Mouse (Mus musculus): Measurements from ENCODE around the gene Gm21954.

The Gm21954 gene

DNA sequence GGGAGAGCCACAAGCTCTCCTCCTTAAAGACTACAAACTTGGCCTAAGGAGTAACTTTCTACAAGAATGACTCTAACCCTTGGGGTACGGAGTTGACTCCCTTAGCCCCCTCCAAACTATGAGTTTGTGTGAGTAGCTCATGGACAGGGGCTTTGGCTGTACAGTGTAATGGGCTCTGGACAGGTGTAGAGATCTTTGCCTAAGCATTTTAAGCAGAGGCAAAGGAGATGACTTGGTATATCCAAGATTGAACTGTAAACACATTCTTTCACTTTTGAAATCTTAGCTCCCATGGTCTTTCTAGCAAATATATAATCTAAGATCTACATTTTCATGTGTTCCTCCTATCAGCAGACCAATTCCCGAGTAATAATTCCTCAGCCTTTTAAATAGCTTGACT, at the start of gene Gm21954:
Gene Gm21954, minus strand, starts transcription at position 101 of the 400 bp plus-strand sequence.
- CTCF ChIA-PET: no interaction called here

DNA sequence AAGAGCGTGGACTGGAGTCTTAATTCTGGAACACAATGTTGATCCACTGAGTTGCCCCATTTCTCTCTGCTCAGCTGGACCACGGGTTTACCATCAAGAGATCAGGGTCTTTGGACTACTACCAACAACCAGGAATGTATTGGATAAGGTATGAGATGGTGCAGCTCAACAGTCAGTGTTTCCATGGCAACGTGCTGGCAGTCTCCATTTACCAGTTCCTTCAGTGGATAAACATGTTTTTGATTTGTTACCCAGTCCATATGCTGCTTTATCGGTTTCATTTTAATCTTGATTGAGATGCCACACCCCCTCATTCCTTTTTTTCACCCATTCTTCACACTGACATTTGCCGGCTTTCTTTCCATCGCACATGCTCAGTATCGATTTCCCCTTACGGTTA, 49.8 kb upstream of the Gm21954 start:
- CTCF ChIA-PET: no interaction called here

DNA sequence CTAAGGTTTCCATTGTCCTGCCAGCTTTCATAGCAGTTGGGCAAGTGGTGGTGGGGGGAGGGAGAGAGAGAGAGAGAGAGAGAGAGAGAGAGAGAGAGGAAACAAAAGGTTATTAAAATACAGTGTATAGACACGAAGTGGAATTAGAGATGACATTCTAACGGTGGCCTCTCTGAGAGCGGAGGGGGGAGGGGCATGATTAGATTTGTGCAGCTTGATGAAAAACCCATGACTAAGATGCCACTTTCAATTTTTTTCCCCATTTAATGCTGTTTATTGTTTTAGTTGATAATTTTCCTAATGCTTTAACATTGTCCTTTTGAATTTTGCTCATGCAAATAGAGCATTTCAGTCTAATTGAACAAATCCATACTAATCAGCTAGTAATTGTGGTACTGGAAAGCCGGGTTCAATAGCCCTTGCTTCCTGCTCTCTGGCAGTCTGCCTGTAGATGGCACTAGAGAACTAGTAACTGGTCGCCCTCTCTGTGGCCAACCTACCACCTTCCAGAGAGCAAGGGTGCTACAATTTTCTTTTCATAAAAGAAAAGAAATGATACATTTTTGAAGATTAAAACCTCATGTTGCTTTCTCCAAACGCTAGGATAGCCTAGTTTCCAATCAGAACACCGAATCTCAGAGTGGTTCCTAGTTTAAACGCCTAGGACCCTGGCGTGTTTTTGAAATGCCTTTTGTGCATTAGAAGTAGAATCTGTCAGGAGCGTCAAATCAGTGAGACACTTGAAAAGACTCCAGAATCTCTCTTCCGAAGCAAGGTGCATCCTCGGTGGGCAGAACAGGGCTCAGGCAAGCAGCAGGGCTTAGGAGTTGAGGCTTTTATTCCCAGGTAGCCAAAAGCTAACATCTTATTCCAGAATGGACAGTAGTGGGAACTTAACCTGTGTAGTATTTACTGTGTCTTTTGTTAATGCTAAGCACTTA, 48.5 kb upstream of the Gm21954 start:
- CTCF ChIA-PET: interaction anchor here (0.5 kb wide), 1 partner anchor 396 kb away, joined by 6 read pairs; no protein-coding TSS in a partner anchor

DNA sequence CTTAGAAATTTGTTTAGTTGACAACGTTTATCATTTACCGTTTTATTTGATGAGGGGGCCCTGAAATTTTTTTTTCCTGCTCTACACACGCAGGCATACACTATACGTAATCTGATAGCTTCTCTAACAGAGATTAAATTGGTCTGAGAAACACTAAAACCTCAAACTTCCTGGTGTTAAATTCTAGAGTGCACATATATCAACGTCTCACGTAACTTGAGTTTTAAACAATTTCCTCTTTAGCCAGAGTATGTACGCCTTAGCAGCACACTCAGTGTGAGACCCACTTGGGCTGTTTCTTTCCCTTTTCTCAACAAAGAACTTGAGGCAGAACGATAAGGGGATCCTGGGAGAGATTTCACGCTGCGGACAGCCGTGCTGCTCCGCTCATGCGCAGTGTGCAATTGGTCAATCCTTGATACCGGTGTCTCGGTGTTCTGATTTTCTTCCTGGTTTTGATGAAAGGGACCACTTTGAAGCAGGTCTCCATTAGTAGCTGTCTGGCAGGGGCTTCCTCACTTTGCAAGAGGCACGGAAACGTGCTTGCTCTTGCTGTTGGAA, 45.5 kb upstream of the Gm21954 start:
- CTCF ChIA-PET: no interaction called here

DNA sequence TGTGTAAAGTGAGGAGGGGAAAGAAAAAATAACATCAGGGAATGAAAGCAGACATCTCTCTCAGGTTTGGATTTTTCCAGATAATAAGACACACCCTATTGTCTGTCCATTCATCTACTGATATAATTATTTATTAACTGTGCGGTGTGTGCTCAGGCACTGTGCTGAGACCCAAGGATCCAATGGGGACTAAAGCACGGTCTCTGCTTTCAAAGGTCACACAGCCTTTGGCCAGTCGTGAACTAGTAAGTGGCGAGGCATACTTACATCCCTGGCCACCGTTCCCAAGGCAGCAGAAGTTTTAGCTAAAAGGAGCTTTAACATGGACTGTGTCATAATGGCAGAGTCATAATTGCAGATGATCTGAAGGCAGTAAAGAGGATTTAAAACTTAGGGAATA, 44.0 kb upstream of the Gm21954 start:
- CTCF ChIA-PET: no interaction called here

DNA sequence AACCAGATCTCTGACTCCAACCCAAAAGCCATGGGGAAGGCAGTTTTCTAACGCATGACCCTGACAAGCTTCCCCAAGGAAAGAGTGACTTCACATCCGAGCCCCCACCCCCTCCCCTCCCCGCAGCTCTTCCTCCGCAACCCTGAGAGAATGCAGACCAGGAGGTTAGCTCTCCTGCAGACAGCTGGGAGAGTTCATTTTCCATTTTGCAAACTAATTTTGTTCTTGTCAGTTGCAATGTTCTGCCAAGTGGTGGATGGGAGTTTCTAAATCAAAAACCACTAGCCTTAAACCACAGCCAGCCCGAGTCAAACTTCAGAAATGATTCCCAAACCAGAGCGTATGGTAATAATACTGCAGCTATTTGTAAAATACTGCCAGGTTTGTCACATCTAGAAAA, 39.6 kb upstream of the Gm21954 start:
- CTCF ChIA-PET: no interaction called here

DNA sequence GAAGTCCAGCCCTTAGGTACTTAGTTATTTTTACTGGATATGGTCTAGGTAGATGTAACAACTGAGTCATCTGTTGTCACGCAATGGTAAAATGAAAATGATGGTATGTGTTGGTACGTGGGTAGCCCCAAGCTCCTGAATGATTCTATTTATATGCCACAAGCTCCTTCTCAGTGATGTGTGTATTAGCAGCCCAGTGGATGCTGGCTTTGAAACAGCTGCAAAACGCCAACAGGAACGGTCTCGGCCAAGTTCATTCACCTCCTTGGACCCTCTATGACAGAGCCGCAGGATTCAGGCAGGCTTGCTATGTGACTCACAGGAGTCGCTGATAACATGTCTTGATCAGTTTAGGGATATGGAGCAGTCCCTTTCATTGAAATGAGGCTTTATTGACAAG, 38.2 kb upstream of the Gm21954 start:
- CTCF ChIA-PET: no interaction called here

DNA sequence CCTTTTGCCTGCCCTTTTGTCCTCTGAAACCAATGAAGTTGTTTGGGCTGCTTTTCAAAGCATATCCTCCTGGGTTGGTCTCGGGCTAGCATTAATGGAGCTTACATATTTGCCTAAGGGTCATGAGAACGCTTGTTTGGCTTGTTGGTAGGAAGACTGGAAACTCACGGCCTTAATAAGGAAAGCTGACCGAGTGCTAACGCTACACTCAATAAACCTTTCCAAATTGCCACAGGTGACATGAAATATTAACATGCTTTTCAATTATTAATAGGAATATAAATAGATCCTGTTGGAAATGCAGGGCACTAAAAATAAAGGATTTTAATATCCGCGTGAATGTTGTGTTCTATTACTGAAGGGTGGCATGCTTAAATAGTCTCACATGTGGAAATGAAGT, 27.3 kb upstream of the Gm21954 start:
- CTCF ChIA-PET: no interaction called here

DNA sequence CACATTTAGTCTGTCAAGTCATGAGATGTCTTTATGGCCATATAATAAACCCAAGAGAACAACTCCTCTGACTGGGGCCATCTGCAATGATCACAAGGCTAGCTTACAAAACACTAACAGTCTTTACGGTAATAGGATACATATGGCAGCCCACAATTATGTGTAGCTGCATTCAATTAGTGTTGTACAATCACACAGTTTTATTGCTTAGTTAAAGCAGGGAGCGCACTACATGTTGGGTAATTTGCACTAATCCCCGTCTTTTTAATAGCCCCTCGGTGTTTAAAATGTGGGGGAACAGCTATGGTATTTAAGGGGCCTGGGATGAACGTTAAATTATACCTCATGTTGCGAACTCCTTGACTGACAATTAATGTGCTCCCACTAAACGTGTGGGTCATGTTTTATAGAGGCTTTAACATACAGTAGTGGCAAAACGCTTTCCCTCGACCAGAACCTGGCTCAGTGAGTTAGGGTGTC, 24.5 kb upstream of the Gm21954 start:
- CTCF ChIA-PET: no interaction called here

DNA sequence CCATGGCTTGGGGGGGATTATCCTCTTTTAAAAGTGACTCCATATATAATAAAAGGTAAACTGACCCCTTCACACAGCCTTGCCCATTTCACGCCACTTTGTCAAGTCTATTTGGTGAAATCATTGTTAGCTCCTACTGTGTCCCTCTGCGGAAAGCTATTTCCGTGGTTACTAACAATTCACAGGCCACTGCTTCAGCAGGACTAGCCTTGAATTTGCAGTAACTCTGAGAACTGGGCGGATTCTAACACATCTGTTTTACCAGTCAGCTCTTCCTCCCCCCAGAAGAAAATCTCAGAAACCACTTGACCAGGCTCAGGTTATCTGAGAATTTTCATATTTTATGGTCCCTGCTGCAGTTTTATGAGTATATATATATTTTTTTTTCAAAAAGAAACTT, 23.9 kb upstream of the Gm21954 start:
- CTCF ChIA-PET: no interaction called here

DNA sequence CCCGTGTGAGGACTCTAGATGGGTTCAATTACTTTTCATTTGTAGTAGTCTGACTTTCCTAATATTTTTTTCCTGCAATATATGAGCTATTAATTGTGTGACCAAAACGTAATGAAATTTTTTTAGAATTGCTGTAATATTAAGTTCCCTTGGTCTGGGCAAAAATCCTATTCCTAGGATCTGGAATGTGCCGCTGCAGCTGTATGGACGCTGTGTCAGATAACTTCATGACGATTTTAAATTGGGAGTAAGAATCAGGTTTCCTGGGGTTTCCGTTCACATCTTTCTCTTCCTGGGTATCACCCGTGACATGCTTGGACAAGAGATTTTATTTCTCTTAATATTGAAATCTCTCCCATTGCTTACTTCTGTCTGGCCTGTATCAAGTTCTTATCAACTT, 23.2 kb upstream of the Gm21954 start:
- CTCF ChIA-PET: no interaction called here

DNA sequence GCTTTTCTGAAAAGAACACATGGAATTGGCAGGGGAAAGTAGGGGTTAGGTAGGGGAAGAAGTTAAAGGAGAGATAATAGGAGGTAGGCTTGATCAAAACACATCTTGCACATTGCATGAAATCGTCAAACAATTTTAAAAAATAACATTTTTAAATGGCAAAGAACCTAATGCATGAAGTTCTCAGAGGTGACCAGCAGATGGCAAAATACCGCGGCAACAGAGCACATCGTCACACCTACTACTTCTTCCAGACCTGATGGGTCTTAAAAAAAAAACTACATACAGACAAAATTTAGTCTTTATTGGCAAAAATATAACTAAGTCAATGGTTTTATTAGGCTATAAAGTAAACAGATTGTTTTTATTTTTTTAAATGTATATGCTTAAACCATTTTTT, 22.3 kb upstream of the Gm21954 start:
- CTCF ChIA-PET: interaction anchor here (0.6 kb wide), 1 partner anchor 78 kb away, joined by 3 read pairs; no protein-coding TSS in a partner anchor

DNA sequence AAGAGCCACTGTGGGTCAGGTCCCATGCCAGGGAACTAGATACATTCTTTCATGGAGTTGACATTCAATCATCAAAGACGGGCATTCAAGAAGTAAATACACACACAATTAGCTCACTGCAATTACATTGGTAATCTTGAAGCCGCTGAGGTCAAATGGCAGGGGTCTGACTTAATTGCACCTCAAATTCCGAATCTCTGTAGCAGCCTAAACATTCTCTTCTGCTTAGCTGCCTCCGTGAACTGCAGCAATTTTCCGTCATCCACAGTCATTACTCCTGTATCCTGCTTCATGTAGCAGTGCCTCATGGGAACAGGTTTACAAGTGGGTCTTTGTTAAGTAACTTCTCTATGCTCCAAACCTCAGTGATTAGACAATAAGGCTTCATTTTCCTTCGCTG, 20.0 kb upstream of the Gm21954 start:
- CTCF ChIA-PET: no interaction called here

DNA sequence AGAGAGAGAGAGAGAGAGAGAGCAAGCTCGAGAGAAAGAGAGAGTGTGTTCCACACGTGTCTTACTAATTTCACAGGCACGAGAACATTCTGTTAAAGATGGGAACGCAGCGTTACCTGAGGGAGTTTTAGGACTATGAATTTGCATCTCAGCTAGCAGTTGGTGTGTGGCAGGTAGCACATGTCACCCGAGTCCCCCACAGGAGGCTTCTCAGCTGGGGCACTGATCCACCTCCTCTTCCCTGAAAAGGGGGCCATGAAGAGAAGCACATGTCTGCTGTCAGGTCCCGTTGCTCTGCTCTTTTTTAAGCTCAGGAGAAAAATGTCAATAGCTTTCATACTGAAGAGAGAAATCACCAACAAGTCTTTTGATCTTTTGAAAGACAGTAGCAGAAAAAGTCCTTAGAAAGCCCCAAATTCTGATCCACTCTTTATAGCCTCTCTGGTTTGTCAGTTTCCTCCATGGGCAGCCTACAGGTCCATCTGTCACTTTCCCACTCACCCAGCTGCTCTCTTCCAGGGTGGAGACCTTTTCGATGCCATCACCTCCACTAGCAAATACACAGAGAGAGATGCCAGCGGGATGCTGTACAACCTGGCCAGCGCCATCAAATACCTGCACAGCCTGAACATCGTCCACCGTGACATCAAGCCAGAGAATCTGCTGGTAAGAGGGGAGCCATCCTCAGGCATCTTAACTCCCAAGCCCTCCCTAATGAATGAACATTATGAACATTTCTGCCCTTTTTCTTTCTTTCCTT, 17.4 kb upstream of the Gm21954 start:
- CTCF ChIA-PET: no interaction called here

DNA sequence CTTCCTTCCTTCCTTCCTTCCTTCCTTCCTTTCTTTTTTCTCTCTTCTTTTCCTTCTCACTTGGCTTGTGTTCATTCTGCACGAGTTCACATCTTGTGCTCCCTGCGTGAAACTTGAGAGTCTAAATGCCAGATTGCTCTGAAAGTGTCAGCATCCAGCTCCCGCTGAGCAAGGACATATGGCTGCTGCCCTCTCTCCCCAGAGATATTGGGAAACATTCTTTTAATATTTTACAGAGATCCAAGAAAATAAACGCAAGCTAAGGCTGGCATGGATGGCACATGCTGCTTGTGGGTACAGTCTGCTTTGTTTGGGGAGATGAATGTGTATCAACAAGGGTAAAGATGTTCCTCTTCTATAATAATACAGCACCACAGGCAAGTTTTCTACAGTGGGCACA, 11.3 kb upstream of the Gm21954 start:
- CTCF ChIA-PET: no interaction called here

DNA sequence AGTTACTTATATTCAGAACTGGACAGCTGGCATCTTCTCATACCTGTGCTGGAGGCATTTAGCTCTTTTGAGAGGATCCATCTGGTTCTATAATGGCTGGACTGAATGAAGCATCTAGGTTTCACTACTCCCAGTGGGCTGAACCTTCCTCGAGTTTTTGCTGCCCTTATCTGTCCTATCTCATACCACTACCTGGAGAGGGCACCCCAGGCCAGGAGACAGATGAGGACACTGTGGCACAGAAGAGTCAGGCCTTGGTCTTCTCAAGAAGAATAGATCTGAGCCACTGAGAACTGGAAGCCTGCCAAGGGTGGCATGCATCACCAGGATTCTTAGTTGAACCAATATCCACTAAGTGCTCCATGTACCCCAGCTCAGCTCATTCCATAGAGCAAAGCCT, 9.1 kb upstream of the Gm21954 start:
- CTCF ChIA-PET: no interaction called here

DNA sequence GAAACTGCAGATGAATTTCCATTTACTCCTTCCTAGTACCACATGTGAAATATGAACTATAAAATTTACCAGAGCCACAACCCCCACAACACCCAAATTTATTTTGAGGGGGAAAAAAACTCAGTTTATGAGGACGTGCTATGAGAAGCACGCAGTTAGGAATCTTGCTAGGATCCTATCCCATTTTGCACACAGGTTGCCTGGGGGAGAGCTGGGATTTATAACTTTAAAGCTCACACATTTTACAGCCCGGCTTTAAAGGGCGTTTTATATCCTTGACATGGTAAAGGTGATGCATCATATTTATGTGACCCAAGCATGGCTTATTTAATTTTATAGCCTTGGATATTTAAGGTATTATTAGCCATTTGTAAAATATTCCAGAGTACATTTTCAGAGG, 7.3 kb upstream of the Gm21954 start:
- CTCF ChIA-PET: no interaction called here

DNA sequence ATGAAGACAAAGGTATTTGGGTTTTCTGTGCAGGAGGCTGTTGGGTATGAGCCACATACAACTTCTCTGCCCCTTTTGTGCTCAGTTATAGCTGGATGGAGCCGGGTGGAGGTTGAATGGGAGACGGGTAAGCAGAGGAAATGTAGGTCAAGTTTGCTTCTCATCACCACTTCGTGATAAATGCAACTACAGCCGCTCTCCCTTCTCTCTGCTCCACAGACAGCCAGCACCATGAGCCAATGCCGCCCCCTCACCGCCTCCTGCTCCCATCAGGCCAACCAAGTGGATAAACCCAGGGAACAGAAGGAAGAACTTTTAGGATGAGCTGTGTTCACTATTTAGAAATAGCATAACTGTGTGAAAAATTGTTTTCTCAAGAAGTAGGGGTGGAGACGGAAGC, 4.7 kb upstream of the Gm21954 start:
- CTCF ChIA-PET: interaction anchor here (0.6 kb wide), 1 partner anchor 73 kb away, joined by 9 read pairs; no protein-coding TSS in a partner anchor

DNA sequence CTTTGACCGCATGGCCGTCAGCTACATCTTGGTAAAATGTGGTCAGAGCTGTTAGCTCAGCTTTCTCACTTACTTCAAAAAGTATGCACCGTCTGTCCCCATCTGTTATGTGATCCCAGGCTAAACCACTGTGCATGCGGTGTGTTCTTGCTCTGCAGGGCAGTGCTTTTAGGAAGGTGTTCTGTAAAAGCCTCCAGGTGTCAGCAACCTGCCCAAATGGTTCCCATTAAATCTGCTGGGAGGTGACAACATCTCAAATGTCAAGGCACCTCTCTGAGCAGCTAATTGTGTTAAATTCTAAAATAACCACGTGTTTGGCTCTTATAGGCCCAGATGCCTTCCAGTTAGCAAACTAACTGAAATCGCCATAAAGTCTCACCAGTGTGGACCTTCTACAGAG, 1.1 kb upstream of the Gm21954 start:
- CTCF ChIA-PET: no interaction called here

DNA sequence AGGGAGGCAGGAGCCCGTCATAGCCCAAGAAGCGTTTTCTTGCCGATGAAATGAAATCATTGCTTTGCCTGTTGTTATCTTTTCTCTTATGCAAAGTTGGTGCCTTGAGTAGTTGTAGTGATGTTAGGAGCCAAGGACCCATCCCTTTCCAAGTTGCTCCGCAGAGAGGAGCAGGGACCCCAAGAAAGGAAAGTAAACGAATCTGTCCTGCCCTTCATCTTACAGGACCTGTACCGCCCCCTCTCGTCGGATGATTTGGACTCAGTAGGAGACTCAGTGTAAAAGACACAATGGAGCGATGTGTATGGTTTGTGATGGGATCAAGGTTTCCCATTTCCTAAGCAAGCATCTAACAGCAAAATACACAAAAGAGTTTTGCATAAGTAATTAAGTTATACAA, 5.7 kb downstream of the Gm21954 start:
- CTCF ChIA-PET: no interaction called here

DNA sequence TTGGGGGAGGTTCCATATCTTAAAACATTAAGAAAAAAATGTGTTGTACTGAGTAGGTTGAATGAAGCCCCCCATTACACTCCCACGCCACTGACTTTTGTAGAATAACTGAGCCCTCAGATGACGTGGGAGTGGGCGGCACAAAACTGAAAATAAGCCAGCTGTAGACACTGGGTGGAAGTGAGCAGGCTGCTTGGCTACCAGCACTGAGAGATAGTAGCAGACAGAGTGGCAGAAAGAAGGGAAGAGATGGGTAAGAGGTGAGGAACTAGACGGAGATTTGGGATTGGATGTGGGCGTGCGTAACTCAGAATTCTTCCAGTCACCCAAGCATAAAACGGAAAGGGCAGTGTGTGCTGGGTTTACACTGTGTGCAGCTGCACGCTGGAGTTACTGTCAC, 6.2 kb downstream of the Gm21954 start:
- CTCF ChIA-PET: no interaction called here

DNA sequence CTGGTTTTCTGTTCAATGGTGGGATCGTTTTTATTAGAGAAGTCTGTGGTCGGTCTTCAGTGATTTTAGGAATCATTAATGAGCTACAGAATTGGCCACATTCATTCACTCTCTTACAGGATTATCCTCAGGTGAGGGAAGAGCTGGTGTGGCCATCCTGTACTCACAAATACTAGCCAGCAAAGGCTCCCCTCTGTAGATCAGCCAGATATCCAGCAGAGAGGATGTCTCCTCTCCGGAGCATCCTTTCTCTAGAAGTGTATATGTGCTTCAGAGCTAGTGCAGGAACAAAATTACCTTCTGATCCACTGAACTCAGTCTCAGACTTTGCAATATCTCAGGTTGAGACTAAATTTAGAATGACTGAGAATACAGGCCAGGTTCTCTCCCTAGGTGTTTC, 7.8 kb downstream of the Gm21954 start:
- CTCF ChIA-PET: no interaction called here
